Mouse (Mus musculus) liver, postnatal 0 days (tissue): ENCODE results near the gene U2af2.

ENCODE experiments used
- CTCF ChIP-seq: sonication (generic); IDR thresholded peaks from 2 replicates; pipeline ENCODE4 v1.5.1; 2016; ENCODE audit warnings: antibody characterized with exemption, low read depth
- EP300 ChIP-seq: IDR thresholded peaks from 2 replicates; pipeline ENCODE4 v1.6.1; 2016; ENCODE audit warnings: antibody characterized with exemption, low read depth, mild to moderate bottlenecking

GRCm38 (mm10) chr7:5051193-5052192, 10.4 kb upstream of the U2af2 start, which contains the start of gene Zfp580:
- TF ChIP-seq EP300 (no peak), CTCF (no peak)
